Mouse (Mus musculus): ENCODE data around the gene Mat2a. TPM values are rescaled to one million over a fixed set of nuclear protein-coding genes. Genes with fewer than 3 reads are reported as not detected.

Mat2a gene
- total RNA-seq, 2 experiments from 2014 or later, result 227 to 350 TPM

- no peak for DNase-seq
These were observed 23.2 kb downstream of the Mat2a start for GRCm38 (mm10) chr6:72415964-72416772.

- DNase-seq, result no peak
These were observed 24.2 kb downstream of the Mat2a start for GRCm38 (mm10) chr6:72415181-72415580.

- peak; percentile 97 for DNase-seq
These were observed 25.1 kb downstream of the Mat2a start, which contains the start of gene Ggcx for GRCm38 (mm10) chr6:72414076-72414756. Gene Ggcx, plus strand, starts transcription at chr6:72414308.

- no peak for DNase-seq
These were observed 28.8 kb downstream of the Mat2a start for GRCm38 (mm10) chr6:72410518-72410917.

GRCm38 (mm10) chr6:72410003-72410402 is 29.4 kb downstream of the Mat2a start:
- DNase-seq, result no peak

- DNase-seq, result peak; percentile 70 to 78
These were observed 29.8 kb downstream of the Mat2a start for GRCm38 (mm10) chr6:72409567-72409966.

GRCm38 (mm10) chr6:72407119-72407518 is 32.2 kb downstream of the Mat2a start:
- peak; percentile 85 to 90 for DNase-seq

GRCm38 (mm10) chr6:72405356-72405755 is 34.0 kb downstream of the Mat2a start:
- DNase-seq, result no peak

GRCm38 (mm10) chr6:72401875-72402274 is 37.5 kb downstream of the Mat2a start:
- DNase-seq, result peak; percentile 80 to 82

GRCm38 (mm10) chr6:72399967-72400366 is 39.4 kb downstream of the Mat2a start:
- DNase-seq, result no peak

- no peak for DNase-seq
These were observed 42.5 kb downstream of the Mat2a start for GRCm38 (mm10) chr6:72396837-72397251.

GRCm38 (mm10) chr6:72392341-72392740 is 47.0 kb downstream of the Mat2a start:
- DNase-seq, result no peak

- peak; percentile 83 to 88 for DNase-seq
These were observed 48.4 kb downstream of the Mat2a start for GRCm38 (mm10) chr6:72390795-72391521.

- peak; percentile 88 to 93 for DNase-seq
These were observed 49.2 kb downstream of the Mat2a start, which contains the start of gene Vamp8 for GRCm38 (mm10) chr6:72389941-72390771. Gene Vamp8, minus strand, starts transcription at chr6:72390703.

- DNase-seq, result peak in 1 of 2 experiments; percentile 27
These were observed 49.9 kb downstream of the Mat2a start for GRCm38 (mm10) chr6:72389471-72389940.

GRCm38 (mm10) chr6:72388791-72389329 is 50.5 kb downstream of the Mat2a start:
- DNase-seq, result no peak

- no peak for DNase-seq
These were observed 51.1 kb downstream of the Mat2a start for GRCm38 (mm10) chr6:72388266-72388665.

GRCm38 (mm10) chr6:72387816-72388215 is 51.5 kb downstream of the Mat2a start:
- DNase-seq, result no peak

GRCm38 (mm10) chr6:72386561-72386960 is 52.8 kb downstream of the Mat2a start:
- no peak for DNase-seq

GRCm38 (mm10) chr6:72385258-72385657 is 54.1 kb downstream of the Mat2a start:
- DNase-seq, result no peak

GRCm38 (mm10) chr6:72383952-72384351 is 55.4 kb downstream of the Mat2a start:
- DNase-seq, result no peak
